Mouse (Mus musculus): Measurements from ENCODE around the gene Filip1. TPM values are rescaled to one million over a fixed set of nuclear protein-coding genes. Genes with fewer than 3 reads are reported as not detected.

Filip1 gene
- polyA plus RNA-seq, 1 experiment from 2014 or later: 3.2 TPM

GRCm38 (mm10) chr9:79885244-79886210, 127.1 kb downstream of the Filip1 start:
- no peaks in the 10 kb centered on the region for H3K27me3 ChIP-seq
- ATAC-seq (replicated peaks): peak; percentile 63
- no peak overlapping the region for H3K9ac ChIP-seq (replicated peaks)
- no peaks in the 10 kb centered on the region for H3K9me3 ChIP-seq
- H3K4me2 ChIP-seq (replicated peaks): no peak overlapping the region
- no peak overlapping the region for H3K4me3 ChIP-seq
- H3K36me3 ChIP-seq: no peaks in the 10 kb centered on the region
- 63% methylated on average over 11 of the region's 11 CpGs for WGBS
- H3K4me1 ChIP-seq: 0 out of 2 replicates have a peak, but pooled peaks cover 3% of the 10 kb centered on the region
- peak overlapping the region; percentile 36; the same call in 1 of the 2 replicates for H3K27ac ChIP-seq (replicated peaks)

- Histone ChIP-seq H3K36me3 (no peaks in the 10 kb centered on the region), H3K4me3 (no peak overlapping the region), H3K27me3 (no peaks in the 10 kb centered on the region), H3K9me3 (no peaks in the 10 kb centered on the region), H3K4me1 (no peaks in the 10 kb centered on the region), H3K4me2 (replicated peaks) (no peak overlapping the region), H3K9ac (replicated peaks) (no peak overlapping the region), H3K27ac (replicated peaks) (no peak overlapping the region)
- WGBS: 79% methylated on average over 2 of the region's 2 CpGs
- no peak for ATAC-seq (replicated peaks)
Observed at GRCm38 (mm10) chr9:79883139-79883538, 129.5 kb downstream of the Filip1 start.

- H3K36me3 ChIP-seq: no peaks in the 10 kb centered on the region
- no peak for ATAC-seq (replicated peaks)
- no peak overlapping the region for H3K27ac ChIP-seq (replicated peaks)
- H3K4me2 ChIP-seq (replicated peaks): no peak overlapping the region
- no peaks in the 10 kb centered on the region for H3K27me3 ChIP-seq
- WGBS: 90% methylated on average over 7 of the region's 7 CpGs
- H3K9ac ChIP-seq (replicated peaks): no peak overlapping the region
- peaks cover 18% of the 10 kb centered on the region for H3K4me1 ChIP-seq
- no peak overlapping the region for H3K4me3 ChIP-seq
- no peaks in the 10 kb centered on the region for H3K9me3 ChIP-seq
Observed at GRCm38 (mm10) chr9:79880031-79880430, 132.6 kb downstream of the Filip1 start.

GRCm38 (mm10) chr9:79875522-79876131, 137.0 kb downstream of the Filip1 start:
- no peaks in the 10 kb centered on the region for H3K9me3 ChIP-seq
- H3K27me3 ChIP-seq: no peaks in the 10 kb centered on the region
- ATAC-seq (replicated peaks): peak; percentile 43; the same call in 1 of the 2 replicates
- peak overlapping the region; percentile 5; the same call in 1 of the 2 replicates for H3K4me3 ChIP-seq
- H3K4me1 ChIP-seq: peaks cover 18% of the 10 kb centered on the region
- peak overlapping the region; percentile 38 for H3K4me2 ChIP-seq (replicated peaks)
- no peak overlapping the region for H3K27ac ChIP-seq (replicated peaks)
- 28% methylated on average over 20 of the region's 20 CpGs for WGBS
- H3K9ac ChIP-seq (replicated peaks): 0 out of 2 replicates have a peak overlapping the region, but pooled peaks have one; percentile 11
- no peaks in the 10 kb centered on the region for H3K36me3 ChIP-seq

- no peak overlapping the region for H3K4me2 ChIP-seq (replicated peaks)
- H3K9me3 ChIP-seq: no peaks in the 10 kb centered on the region
- 24% methylated on average over 2 of the region's 2 CpGs for WGBS
- H3K4me1 ChIP-seq: peaks cover 15% of the 10 kb centered on the region
- H3K4me3 ChIP-seq: no peak overlapping the region
- no peak overlapping the region for H3K9ac ChIP-seq (replicated peaks)
- H3K36me3 ChIP-seq: no peaks in the 10 kb centered on the region
- H3K27me3 ChIP-seq: no peaks in the 10 kb centered on the region
- no peak for ATAC-seq (replicated peaks)
- H3K27ac ChIP-seq (replicated peaks): no peak overlapping the region
Observed at GRCm38 (mm10) chr9:79872598-79872997, 140.1 kb downstream of the Filip1 start.

- ATAC-seq (replicated peaks): no peak
- H3K27ac ChIP-seq (replicated peaks): no peak overlapping the region
- no peaks in the 10 kb centered on the region for H3K36me3 ChIP-seq
- H3K4me3 ChIP-seq: no peak overlapping the region
- H3K9me3 ChIP-seq: no peaks in the 10 kb centered on the region
- H3K9ac ChIP-seq (replicated peaks): no peak overlapping the region
- H3K4me2 ChIP-seq (replicated peaks): no peak overlapping the region
- H3K4me1 ChIP-seq: no peaks in the 10 kb centered on the region
- WGBS: 85% methylated on average over 5 of the region's 5 CpGs
- no peaks in the 10 kb centered on the region for H3K27me3 ChIP-seq
Observed at GRCm38 (mm10) chr9:79869512-79869911, 143.1 kb downstream of the Filip1 start.

- no peaks in the 10 kb centered on the region for H3K4me1 ChIP-seq
- no peaks in the 10 kb centered on the region for H3K9me3 ChIP-seq
- no peak overlapping the region for H3K9ac ChIP-seq (replicated peaks)
- no peak overlapping the region for H3K27ac ChIP-seq (replicated peaks)
- no peaks in the 10 kb centered on the region for H3K27me3 ChIP-seq
- 69% methylated on average over 7 of the region's 7 CpGs for WGBS
- no peaks in the 10 kb centered on the region for H3K36me3 ChIP-seq
- no peak overlapping the region for H3K4me2 ChIP-seq (replicated peaks)
- H3K4me3 ChIP-seq: no peak overlapping the region
- no peak for ATAC-seq (replicated peaks)
Observed at GRCm38 (mm10) chr9:79865998-79866397, 146.7 kb downstream of the Filip1 start.

GRCm38 (mm10) chr9:79862544-79862943, 150.1 kb downstream of the Filip1 start:
- H3K27ac ChIP-seq (replicated peaks): no peak overlapping the region

GRCm38 (mm10) chr9:79847099-79847498, 165.6 kb downstream of the Filip1 start:
- Histone ChIP-seq H3K4me3 (no peak overlapping the region), H3K4me2 (replicated peaks) (no peak overlapping the region), H3K27me3 (no peaks in the 10 kb centered on the region), H3K36me3 (no peaks in the 10 kb centered on the region), H3K9ac (replicated peaks) (no peak overlapping the region), H3K4me1 (no peaks in the 10 kb centered on the region), H3K9me3 (no peaks in the 10 kb centered on the region), H3K27ac (replicated peaks) (no peak overlapping the region)
- ATAC-seq (replicated peaks): no peak

More at GRCm38 (mm10) chr9:79862544-79862943, 150.1 kb downstream of the Filip1 start:
- Histone ChIP-seq H3K4me2 (replicated peaks) (no peak overlapping the region), H3K4me1 (no peaks in the 10 kb centered on the region), H3K9ac (replicated peaks) (no peak overlapping the region), H3K4me3 (no peak overlapping the region), H3K36me3 (no peaks in the 10 kb centered on the region), H3K27me3 (no peaks in the 10 kb centered on the region), H3K9me3 (no peaks in the 10 kb centered on the region)
- 80% methylated on average over 6 of the region's 6 CpGs for WGBS
- no peak for ATAC-seq (replicated peaks)

- H3K36me3 ChIP-seq: no peaks in the 10 kb centered on the region
- ATAC-seq (replicated peaks): no peak
- H3K27ac ChIP-seq (replicated peaks): no peak overlapping the region
- H3K9ac ChIP-seq (replicated peaks): no peak overlapping the region
- no peak overlapping the region for H3K4me3 ChIP-seq
- 92% methylated on average over 6 of the region's 6 CpGs for WGBS
- H3K27me3 ChIP-seq: no peaks in the 10 kb centered on the region
- H3K4me1 ChIP-seq: no peaks in the 10 kb centered on the region
- no peak overlapping the region for H3K4me2 ChIP-seq (replicated peaks)
- H3K9me3 ChIP-seq: no peaks in the 10 kb centered on the region
Observed at GRCm38 (mm10) chr9:79842615-79843014, 170.0 kb downstream of the Filip1 start.

GRCm38 (mm10) chr9:79842028-79842427, 170.6 kb downstream of the Filip1 start:
- Histone ChIP-seq H3K4me3 (no peak overlapping the region), H3K27ac (replicated peaks) (no peak overlapping the region), H3K4me1 (no peaks in the 10 kb centered on the region), H3K9me3 (no peaks in the 10 kb centered on the region), H3K36me3 (no peaks in the 10 kb centered on the region), H3K4me2 (replicated peaks) (no peak overlapping the region), H3K27me3 (no peaks in the 10 kb centered on the region), H3K9ac (replicated peaks) (no peak overlapping the region)
- ATAC-seq (replicated peaks): no peak

- Histone ChIP-seq H3K4me1 (peaks cover 13% of the 10 kb centered on the region), H3K27ac (replicated peaks) (no peak overlapping the region), H3K4me3 (no peak overlapping the region), H3K36me3 (no peaks in the 10 kb centered on the region), H3K27me3 (no peaks in the 10 kb centered on the region), H3K9me3 (no peaks in the 10 kb centered on the region), H3K9ac (replicated peaks) (no peak overlapping the region), H3K4me2 (replicated peaks) (no peak overlapping the region)
- WGBS: 51% methylated on average over 1 of the region's 1 CpGs
- peak; percentile 59; the same call in 1 of the 2 replicates for ATAC-seq (replicated peaks)
Observed at GRCm38 (mm10) chr9:79831294-79831693, 181.4 kb downstream of the Filip1 start.
